Comparison of ENCODE assay signal across 19 mouse cellular contexts in the genomic region with DNA sequence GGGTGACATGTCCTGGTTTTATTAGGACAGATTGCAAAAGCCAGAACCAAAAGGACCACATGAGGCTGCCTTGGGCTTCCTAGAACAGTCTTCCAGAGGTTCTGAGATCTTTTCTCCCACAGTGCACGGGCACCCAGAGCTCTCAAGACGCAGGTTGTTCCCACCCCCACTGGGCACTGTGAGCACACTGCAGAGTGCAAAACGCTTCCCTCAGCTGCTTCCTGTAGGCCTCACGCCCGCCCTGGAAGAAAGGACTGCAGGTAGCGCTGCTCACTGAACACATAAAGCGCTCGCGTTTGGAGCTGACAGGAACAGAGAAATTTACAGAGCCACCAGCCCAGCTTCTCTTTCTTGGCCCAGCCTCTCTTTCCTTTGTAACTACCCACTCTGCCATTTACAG.
DNase-seq lines count a peak whose midpoint lies in the region; ATAC-seq lines count a peak whose summit lies in the region.
"Had no signal": no experiment of that assay in that cellular context is flagged by ENCODE, and none has a peak within 500 bp of the region (broad histone marks: within the 10 kb centered on the region; RNA-seq: fewer than 3 reads in every experiment).

No protein-coding gene starts in this region.

- 52% methylated on average over 9 of the region's 9 CpGs for WGBS in heart, embryonic 10.5 days

- peak; percentile 74 for DNase-seq in heart, embryonic 10.5 days (ENCODE audit: low spot score)
- no peak for DNase-seq in heart, postnatal 10 days
- DNase-seq in thymus, postnatal 14 days, result peak; percentile 3
- no peak for DNase-seq in thymus, postnatal 0 days (ENCODE audit: low spot score)
- DNase-seq in frontal cortex, postnatal 36 days (ENCODE audit: low spot score in 2 of 2), result no peak
- DNase-seq: adrenal gland, adult 2 months; adrenal gland, postnatal 25 days; cerebellum, adult 11-12 months; cerebellum, adult 9-10 months; cerebellum, postnatal 25 days; forebrain, postnatal 0 days; gastrocnemius, adult 2 months; gastrocnemius, postnatal 25 days had no signal

- intact Hi-C loops in heart, postnatal 10 days (cut with DNase I), result no loop called here

- peak; percentile 43 to 49; a peak in 3 of 4 replicates for ATAC-seq in hematopoietic stem cell, adult 5-6 weeks (replicated peaks in 1 of 2; ENCODE audit: insufficient read depth in 1 of 2, low FRiP score in 2 of 2, low TSS enrichment in 1 of 2, low read depth in 1 of 2, poor library complexity in 2 of 2, severe bottlenecking in 2 of 2)
- ATAC-seq: forebrain, embryonic 13.5 days; forebrain, postnatal 0 days; Patski had no signal

- no peaks in the 10 kb centered on the region for H3K36me3 ChIP-seq in heart, embryonic 10.5 days
- H3K36me3 ChIP-seq: embryonic facial prominence, embryonic 10.5 days; heart, embryonic 15.5 days; hindbrain, embryonic 15.5 days had no signal

- H3K4me1 ChIP-seq in heart, embryonic 10.5 days, result peaks cover 20% of the 10 kb centered on the region
- H3K4me1 ChIP-seq: hindbrain, embryonic 15.5 days had no signal

- no peak overlapping the region for H3K4me3 ChIP-seq in heart, embryonic 10.5 days
- H3K4me3 ChIP-seq: embryonic facial prominence, embryonic 10.5 days; forebrain, embryonic 13.5 days; gastrocnemius, adult 2 months; heart, embryonic 15.5 days; hindbrain, embryonic 15.5 days had no signal

- no peaks in the 10 kb centered on the region for H3K27me3 ChIP-seq in heart, embryonic 10.5 days (ENCODE audit: insufficient read depth, poor library complexity, severe bottlenecking)
- H3K27me3 ChIP-seq: forebrain, embryonic 13.5 days; heart, embryonic 15.5 days; hindbrain, embryonic 15.5 days; Patski had no signal

- peak overlapping the region; percentile 30; the same call in 1 of the 2 replicates for H3K27ac ChIP-seq in heart, embryonic 10.5 days
- H3K27ac ChIP-seq: embryonic facial prominence, embryonic 10.5 days; forebrain, embryonic 13.5 days; gastrocnemius, adult 2 months; heart, embryonic 15.5 days; hindbrain, embryonic 15.5 days had no signal

- H3K9me3 ChIP-seq in heart, embryonic 10.5 days, result no peaks in the 10 kb centered on the region
- H3K9me3 ChIP-seq: embryonic facial prominence, embryonic 10.5 days; forebrain, embryonic 13.5 days; heart, embryonic 15.5 days; hindbrain, embryonic 15.5 days had no signal

Comparison
In these comparisons a context has a peak if more than half of its experiments do, and no peak if none do; other contexts are left out.
1. DNase-seq: peak in heart, embryonic 10.5 days (single experiment) and thymus, postnatal 14 days (single experiment); none in heart, postnatal 10 days (0 of 2), thymus, postnatal 0 days (single experiment) and frontal cortex, postnatal 36 days (0 of 2).